Mouse (Mus musculus): ENCODE results near the gene Fkbp11. TPM values are rescaled to one million over a fixed set of nuclear protein-coding genes. Genes with fewer than 3 reads are reported as not detected.

Fkbp11 gene
- total RNA-seq, 1 experiment = 105 TPM

DNA sequence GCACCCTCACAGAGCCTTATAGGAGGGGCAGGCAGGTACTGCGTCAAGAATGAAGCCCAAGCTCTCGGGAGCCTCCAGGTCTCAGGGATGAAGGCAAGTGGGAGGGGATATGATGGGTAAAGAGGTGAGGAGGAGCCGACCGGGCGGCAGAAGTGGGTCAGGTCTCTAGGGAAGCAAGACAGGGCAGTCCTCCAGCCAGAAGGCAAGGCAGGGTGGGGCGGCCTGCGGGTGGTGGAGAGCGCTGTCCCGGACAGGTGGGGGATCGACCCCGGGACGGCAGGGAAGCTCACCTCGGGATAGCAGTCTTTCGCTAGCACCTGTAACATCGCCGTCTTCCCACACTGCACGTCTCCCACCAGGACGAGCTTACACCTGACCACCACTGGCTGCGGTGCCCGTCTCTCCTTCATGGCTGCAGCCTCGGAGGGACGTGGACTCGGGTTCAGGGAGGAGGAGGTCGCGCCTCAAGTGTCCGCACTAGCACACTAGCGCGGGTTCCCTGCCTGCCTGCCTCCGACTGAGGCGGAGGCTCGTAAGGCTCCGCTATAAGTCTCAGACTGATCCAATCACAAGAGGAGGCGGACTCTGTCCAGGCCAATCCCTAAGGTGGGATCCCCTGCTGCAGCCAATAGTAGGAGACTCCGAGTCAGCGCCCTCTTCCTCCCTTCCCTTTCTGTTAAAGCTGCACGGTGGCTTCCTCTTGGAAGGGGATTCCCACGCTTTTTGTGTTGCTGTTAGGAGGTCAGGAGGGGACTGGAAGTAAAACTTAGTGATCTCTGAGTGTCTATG, 50.9 kb downstream of the Fkbp11 start, which contains the start of gene Rnd1:
Rnd1 (minus strand) TSS at position 522 of the 789 bp plus-strand sequence.
- TF ChIP-seq CHD2 (IDR thresholded peaks at IDR 0.05; ENCODE audit: low read depth, low read length) (peak; percentile 91), HCFC1 (IDR thresholded peaks at IDR 0.05; ENCODE audit: borderline replicate concordance, insufficient read depth, low read length) (no peak)
- peaks cover 2 to 13% of the 10 kb centered on the region in 2 experiments; a peak in 2 of 4 replicates for H3K4me1 ChIP-seq (ENCODE audit: control insufficient read depth in 2 of 2, insufficient read depth in 2 of 2, low read length in 2 of 2, poor library complexity in 1 of 2)
- peaks cover 2% of the 10 kb centered on the region; the same call in 1 of the 2 replicates for H3K36me3 ChIP-seq (ENCODE audit: control insufficient read depth, insufficient read depth, low read length, poor library complexity, severe bottlenecking)
- peak; percentile 85 for DNase-seq (ENCODE audit: low read depth, low spot score)
- H3K27ac ChIP-seq (ENCODE audit: insufficient read depth, low read depth, low read length, poor library complexity, severe bottlenecking) = no peak within 1 kb of the TSS
- in situ Hi-C loops (cut with MboI; ENCODE audit: low sequenced_read_pairs in 2 of 2, unreplicated experiment in 2 of 2) = no loop called here
- H3K9me3 ChIP-seq (ENCODE audit: control insufficient read depth, insufficient read depth, low read depth, low read length) = no peaks in the 10 kb centered on the region
- peak within 1 kb of the TSS; percentile 49 to 72 for H3K4me3 ChIP-seq (ENCODE audit: insufficient read depth in 1 of 2, low read depth in 1 of 2, low read length in 2 of 2, poor library complexity in 1 of 2, severe bottlenecking in 1 of 2)
- peak within 1 kb of the TSS; percentile 52 for H3K9ac ChIP-seq (ENCODE audit: insufficient read depth, low read depth, low read length, poor library complexity, severe bottlenecking)

DNA sequence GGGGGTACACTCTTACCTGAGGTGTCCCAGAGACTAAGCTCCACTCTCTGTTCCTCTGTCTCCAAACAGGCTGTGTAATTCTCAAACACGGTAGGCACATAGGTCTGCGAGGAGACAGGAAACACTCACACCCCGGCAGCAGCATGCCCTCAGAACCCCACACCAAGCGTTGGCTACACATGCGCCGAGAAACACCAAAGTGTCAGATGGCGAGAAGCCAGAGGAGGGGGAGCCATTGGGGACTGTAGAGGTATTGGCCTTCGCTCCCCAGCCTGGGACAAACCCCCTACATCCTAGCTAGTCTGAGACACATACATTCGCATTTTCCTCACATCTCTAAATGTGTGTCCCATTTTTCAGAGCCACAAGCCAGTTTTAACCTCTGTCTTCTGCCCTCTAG, 51.5 kb downstream of the Fkbp11 start:
- Histone ChIP-seq H3K9ac (ENCODE audit: insufficient read depth, low read depth, low read length, poor library complexity, severe bottlenecking) (no peak overlapping the region), H3K27ac (ENCODE audit: insufficient read depth, low read depth, low read length, poor library complexity, severe bottlenecking) (no peak overlapping the region), H3K9me3 (ENCODE audit: control insufficient read depth, insufficient read depth, low read depth, low read length) (no peaks in the 10 kb centered on the region), H3K4me1 (ENCODE audit: control insufficient read depth in 2 of 2, insufficient read depth in 2 of 2, low read length in 2 of 2, poor library complexity in 1 of 2) (peaks cover 2 to 13% of the 10 kb centered on the region in 2 experiments; a peak in 2 of 4 replicates), H3K4me3 (ENCODE audit: insufficient read depth in 1 of 2, low read depth in 1 of 2, low read length in 2 of 2, poor library complexity in 1 of 2, severe bottlenecking in 1 of 2) (peak overlapping the region in 1 of 2 experiments; percentile 72; a peak in 1 of 4 replicates), H3K36me3 (ENCODE audit: control insufficient read depth, insufficient read depth, low read length, poor library complexity, severe bottlenecking) (peaks cover 2% of the 10 kb centered on the region; the same call in 1 of the 2 replicates)
- in situ Hi-C loops (cut with MboI; ENCODE audit: low sequenced_read_pairs in 2 of 2, unreplicated experiment in 2 of 2) = no loop called here
- TF ChIP-seq HCFC1 (IDR thresholded peaks at IDR 0.05; ENCODE audit: borderline replicate concordance, insufficient read depth, low read length) (no peak), ZNF384 (IDR thresholded peaks at IDR 0.05; ENCODE audit: low read depth, low read length) (no peak), MAFK (IDR thresholded peaks at IDR 0.05; ENCODE audit: insufficient read depth, low read depth, low read length) (no peak), ZC3H11A (IDR thresholded peaks at IDR 0.05; ENCODE audit: borderline replicate concordance, low read depth, low read length) (no peak), CHD2 (IDR thresholded peaks at IDR 0.05; ENCODE audit: low read depth, low read length) (no peak)
- no peak for DNase-seq (ENCODE audit: low read depth, low spot score)

DNA sequence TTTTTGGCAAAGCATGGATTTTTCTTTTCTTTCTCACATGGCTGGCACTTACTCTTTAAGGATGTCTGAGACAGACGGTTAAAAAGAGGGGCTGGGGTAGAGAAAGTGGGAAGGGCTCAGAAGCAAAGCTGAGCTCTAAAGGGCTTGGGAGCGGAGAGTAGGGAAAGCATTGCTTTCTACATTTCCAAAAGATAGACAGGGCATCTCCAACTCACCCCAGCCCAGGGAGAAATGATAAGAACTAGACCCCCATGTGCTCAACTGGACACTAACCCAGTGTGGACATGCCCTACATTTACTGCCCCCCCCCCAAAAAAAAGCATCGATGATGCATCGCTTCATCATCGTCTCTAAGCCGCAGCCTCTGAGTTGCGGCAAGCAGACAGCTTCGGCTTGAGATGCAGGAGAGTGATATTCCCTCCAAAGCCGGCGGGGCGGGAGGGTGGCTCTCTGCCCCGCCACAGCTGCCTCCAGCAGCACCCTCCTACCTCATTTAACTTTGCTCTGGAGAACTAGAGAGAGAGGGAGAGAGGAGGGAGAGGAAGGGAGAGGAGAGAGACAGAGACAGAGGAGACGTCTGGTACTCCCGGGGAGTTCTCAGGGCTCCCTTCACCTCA, 52.3 kb downstream of the Fkbp11 start:
- TF ChIP-seq MAFK (IDR thresholded peaks at IDR 0.05; ENCODE audit: insufficient read depth, low read depth, low read length) (no peak), CHD2 (IDR thresholded peaks at IDR 0.05; ENCODE audit: low read depth, low read length) (no peak), ZC3H11A (IDR thresholded peaks at IDR 0.05; ENCODE audit: borderline replicate concordance, low read depth, low read length) (no peak), ZNF384 (IDR thresholded peaks at IDR 0.05; ENCODE audit: low read depth, low read length) (no peak), HCFC1 (IDR thresholded peaks at IDR 0.05; ENCODE audit: borderline replicate concordance, insufficient read depth, low read length) (no peak)
- Histone ChIP-seq H3K9me3 (ENCODE audit: control insufficient read depth, insufficient read depth, low read depth, low read length) (no peaks in the 10 kb centered on the region), H3K4me3 (ENCODE audit: insufficient read depth in 1 of 2, low read depth in 1 of 2, low read length in 2 of 2, poor library complexity in 1 of 2, severe bottlenecking in 1 of 2) (no peak overlapping the region; a peak in 1 of 4 replicates), H3K4me1 (ENCODE audit: control insufficient read depth in 2 of 2, insufficient read depth in 2 of 2, low read length in 2 of 2, poor library complexity in 1 of 2) (peaks cover 2 to 13% of the 10 kb centered on the region in 2 experiments; a peak in 2 of 4 replicates), H3K9ac (ENCODE audit: insufficient read depth, low read depth, low read length, poor library complexity, severe bottlenecking) (no peak overlapping the region; the same call in 1 of the 2 replicates), H3K36me3 (ENCODE audit: control insufficient read depth, insufficient read depth, low read length, poor library complexity, severe bottlenecking) (peaks cover 2% of the 10 kb centered on the region; the same call in 1 of the 2 replicates), H3K27ac (ENCODE audit: insufficient read depth, low read depth, low read length, poor library complexity, severe bottlenecking) (no peak overlapping the region)
- no peak for DNase-seq (ENCODE audit: low read depth, low spot score)
- in situ Hi-C loops (cut with MboI; ENCODE audit: low sequenced_read_pairs in 2 of 2, unreplicated experiment in 2 of 2) = no loop called here

DNA sequence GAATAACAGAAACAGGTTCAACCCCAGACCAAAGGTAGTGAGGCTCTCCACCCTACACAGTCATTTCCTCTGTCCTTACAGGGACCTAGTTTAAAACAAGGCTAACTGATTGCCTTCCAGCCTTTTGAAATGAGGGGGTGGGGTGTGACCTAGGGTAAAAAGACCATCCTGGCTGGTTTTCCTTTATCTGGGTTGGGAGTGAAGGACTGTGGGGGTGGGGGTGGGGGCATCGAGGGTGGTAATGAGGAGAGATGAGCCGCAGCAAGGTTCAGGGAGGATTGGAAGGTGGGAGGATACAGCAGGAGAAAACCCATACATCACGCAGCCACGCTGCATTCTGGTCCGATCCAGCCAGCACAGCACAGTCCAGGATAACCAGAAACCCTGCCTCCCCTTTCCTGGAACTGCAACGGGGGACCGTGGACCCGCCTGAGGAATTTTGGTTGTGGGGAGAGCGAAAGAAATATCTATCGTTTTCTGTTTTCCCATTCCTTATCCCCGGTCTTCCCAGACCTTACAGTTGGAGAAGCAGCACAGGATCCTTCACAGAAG, 52.9 kb downstream of the Fkbp11 start:
- no peaks in the 10 kb centered on the region for H3K9me3 ChIP-seq (ENCODE audit: control insufficient read depth, insufficient read depth, low read depth, low read length)
- H3K4me3 ChIP-seq (ENCODE audit: insufficient read depth in 1 of 2, low read depth in 1 of 2, low read length in 2 of 2, poor library complexity in 1 of 2, severe bottlenecking in 1 of 2) = no peak overlapping the region
- in situ Hi-C loops (cut with MboI; ENCODE audit: low sequenced_read_pairs in 2 of 2, unreplicated experiment in 2 of 2) = no loop called here
- no peak overlapping the region; the same call in 1 of the 2 replicates for H3K9ac ChIP-seq (ENCODE audit: insufficient read depth, low read depth, low read length, poor library complexity, severe bottlenecking)
- no peak for DNase-seq (ENCODE audit: low read depth, low spot score)
- no peak overlapping the region; the same call in 1 of the 2 replicates for H3K27ac ChIP-seq (ENCODE audit: insufficient read depth, low read depth, low read length, poor library complexity, severe bottlenecking)
- peaks cover 2 to 13% of the 10 kb centered on the region in 2 experiments; a peak in 2 of 4 replicates for H3K4me1 ChIP-seq (ENCODE audit: control insufficient read depth in 2 of 2, insufficient read depth in 2 of 2, low read length in 2 of 2, poor library complexity in 1 of 2)
- no peak for TF ChIP-seq MAFK (IDR thresholded peaks at IDR 0.05; ENCODE audit: insufficient read depth, low read depth, low read length)
- TF ChIP-seq ZC3H11A (IDR thresholded peaks at IDR 0.05; ENCODE audit: borderline replicate concordance, low read depth, low read length) = no peak
- TF ChIP-seq ZNF384 (IDR thresholded peaks at IDR 0.05; ENCODE audit: low read depth, low read length) = no peak
- no peak for TF ChIP-seq HCFC1 (IDR thresholded peaks at IDR 0.05; ENCODE audit: borderline replicate concordance, insufficient read depth, low read length)
- no peak for TF ChIP-seq CHD2 (IDR thresholded peaks at IDR 0.05; ENCODE audit: low read depth, low read length)
- peaks cover 2% of the 10 kb centered on the region; the same call in 1 of the 2 replicates for H3K36me3 ChIP-seq (ENCODE audit: control insufficient read depth, insufficient read depth, low read length, poor library complexity, severe bottlenecking)

Other genes with a start within 250 kb of the Fkbp11 start
- not detected in 2 replicates for gene Lalba, start 245.5 kb downstream of the Fkbp11 start, total RNA-seq (2012; rRNA removed)
- gene Olfr279, start 235.8 kb downstream of the Fkbp11 start, total RNA-seq (2012; rRNA removed) = 0.04 TPM in 1 of 2 replicates, not detected in the other
- 95.0 and 111 TPM in 2 replicates for gene Kansl2, start 193.9 kb downstream of the Fkbp11 start, total RNA-seq (2012; rRNA removed)
- 53.1 and 59.1 TPM in 2 replicates for gene Ccnt1, start 157.3 kb downstream of the Fkbp11 start, total RNA-seq (2012; rRNA removed)
- gene 4930415O20Rik, start 157.2 kb downstream of the Fkbp11 start, total RNA-seq (2012; rRNA removed) = not detected in 2 replicates
- 9.0 and 15.3 TPM in 2 replicates for gene Adcy6, start 118.1 kb downstream of the Fkbp11 start, total RNA-seq (2012; rRNA removed)
- gene Cacnb3, start 97.4 kb downstream of the Fkbp11 start, total RNA-seq (2012; rRNA removed) = 27.3 and 32.0 TPM in 2 replicates
- gene Ddx23, start 65.3 kb downstream of the Fkbp11 start, total RNA-seq (2012; rRNA removed) = 147 and 151 TPM in 2 replicates
- gene Rnd1, start 50.7 kb downstream of the Fkbp11 start, total RNA-seq (2012; rRNA removed) = 5.7 and 7.6 TPM in 2 replicates
- 0.26 and 0.76 TPM in 2 replicates for gene Ccdc65, start 20.0 kb downstream of the Fkbp11 start, total RNA-seq (2012; rRNA removed)
- 26.2 and 41.2 TPM in 2 replicates for gene Arf3, start 35.0 kb upstream of the Fkbp11 start, total RNA-seq (2012; rRNA removed)
- 1.1 and 1.3 TPM in 2 replicates for gene Wnt10b, start 50.0 kb upstream of the Fkbp11 start, total RNA-seq (2012; rRNA removed)
- not detected in 2 replicates for gene Wnt1, start 61.7 kb upstream of the Fkbp11 start, total RNA-seq (2012; rRNA removed)
- gene Ddn, start 81.3 kb upstream of the Fkbp11 start, total RNA-seq (2012; rRNA removed) = 0.11 and 0.22 TPM in 2 replicates
- 36.6 and 54.7 TPM in 2 replicates for gene Prkag1, start 103.3 kb upstream of the Fkbp11 start, total RNA-seq (2012; rRNA removed)
- 30.7 and 35.9 TPM in 2 replicates for gene Kmt2d, start 143.0 kb upstream of the Fkbp11 start, total RNA-seq (2012; rRNA removed)
- gene Rhebl1, start 166.3 kb upstream of the Fkbp11 start, total RNA-seq (2012; rRNA removed) = 43.6 and 48.2 TPM in 2 replicates
- gene Dhh, start 170.3 kb upstream of the Fkbp11 start, total RNA-seq (2012; rRNA removed) = 1.0 and 1.2 TPM in 2 replicates
- gene Lmbr1l, start 190.0 kb upstream of the Fkbp11 start, total RNA-seq (2012; rRNA removed) = 55.1 and 73.3 TPM in 2 replicates
- 1,092 and 1,539 TPM in 2 replicates for gene Tuba1b, start 206.4 kb upstream of the Fkbp11 start, total RNA-seq (2012; rRNA removed)
- not detected in 2 replicates for gene Gm49450, start 225.4 kb upstream of the Fkbp11 start, total RNA-seq (2012; rRNA removed)
- gene Tuba1a, start 225.5 kb upstream of the Fkbp11 start, total RNA-seq (2012; rRNA removed) = 595 and 862 TPM in 2 replicates

Measured in ES-E14 (cell line).